Mouse (Mus musculus) right cerebral cortex, adult 18-20 months (tissue): ENCODE measurements around the gene Aff3.

Source experiments
- DNase-seq: peaks from one replicate; pipeline ENCODE4 v3.0.0; 2022; ENCODE audit warnings: mixed read lengths

Gene Aff3

GRCm38 (mm10) chr1:38384457-38385121 lies 280.2 kb downstream of the Aff3 start:
- no peak for DNase-seq

GRCm38 (mm10) chr1:38384010-38384409 lies 280.7 kb downstream of the Aff3 start:
- DNase-seq: no peak

DNA sequence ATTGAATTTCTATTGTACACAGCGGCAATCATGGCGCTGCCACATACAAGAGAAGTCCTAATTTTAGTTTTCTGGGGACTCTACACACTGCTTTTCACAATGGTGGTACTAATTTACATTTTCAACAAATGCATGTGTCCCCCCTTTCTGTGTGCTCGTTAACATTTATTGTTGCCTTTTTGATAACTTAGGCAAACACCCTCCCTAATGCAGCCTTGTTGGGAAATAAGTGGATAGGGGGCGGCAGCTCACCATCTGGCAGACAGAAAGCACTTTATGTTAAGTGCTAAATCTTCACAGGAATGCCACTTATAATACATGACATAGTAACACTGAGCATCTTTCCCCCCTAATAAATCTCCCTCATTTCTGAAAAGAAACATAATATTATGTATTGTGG lies 282.1 kb downstream of the Aff3 start:
- no peak for DNase-seq

DNA sequence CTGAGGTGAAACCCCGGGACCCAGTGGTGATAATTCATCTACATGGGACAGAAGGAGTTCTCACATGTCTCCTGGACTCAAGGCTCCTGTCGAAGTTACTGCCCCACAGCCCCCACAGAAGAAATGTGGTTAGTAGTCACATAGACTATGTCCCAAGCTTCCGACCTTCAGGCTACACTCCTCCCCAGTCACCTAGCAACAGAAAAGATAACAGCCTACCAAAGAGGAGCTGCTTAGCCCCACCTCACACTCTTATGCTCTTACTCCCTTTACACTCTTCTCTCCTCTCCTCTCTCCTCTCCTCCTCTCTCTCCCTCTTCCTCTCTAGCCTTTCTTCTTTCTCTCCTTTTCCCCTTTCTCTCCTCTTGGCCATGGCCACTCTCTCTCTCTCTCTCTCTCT lies 286.8 kb downstream of the Aff3 start:
- DNase-seq: no peak

GRCm38 (mm10) chr1:38369166-38369565 lies 295.6 kb downstream of the Aff3 start:
- peak; percentile 59 for DNase-seq

GRCm38 (mm10) chr1:38368081-38368689 lies 296.6 kb downstream of the Aff3 start:
- no peak for DNase-seq

DNA sequence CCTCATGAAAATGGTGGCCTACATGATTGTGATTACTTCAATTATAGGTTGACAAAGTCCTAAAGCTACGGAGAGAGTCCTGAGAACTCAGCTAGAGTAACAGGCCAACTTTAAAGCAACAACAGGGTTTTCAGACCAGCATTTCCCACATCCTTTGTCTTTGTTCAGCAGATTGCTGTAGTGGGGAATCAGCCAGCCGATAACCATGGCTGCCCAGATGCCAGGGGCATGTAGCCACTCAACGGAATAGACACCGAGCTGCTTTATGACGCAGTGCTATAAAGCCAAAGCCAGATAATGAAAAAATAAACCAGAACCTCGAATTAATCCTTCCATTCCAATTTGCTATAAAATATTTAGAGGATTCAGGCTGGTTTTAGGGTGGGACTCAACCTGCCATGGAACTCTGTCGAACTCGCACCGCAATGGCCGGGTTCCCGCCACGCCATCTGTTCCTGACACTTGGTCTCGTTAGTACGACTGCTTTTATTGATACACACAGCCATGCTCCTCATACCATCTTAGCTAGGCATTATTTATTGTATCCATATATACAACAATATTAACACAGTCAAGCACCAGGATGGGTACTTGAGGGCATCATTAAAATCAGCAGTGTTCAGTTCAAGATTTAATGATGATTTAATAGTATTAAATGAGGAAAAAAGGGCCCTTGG lies 297.2 kb downstream of the Aff3 start:
- DNase-seq: no peak

- no peak for DNase-seq
These were observed 300.9 kb downstream of the Aff3 start for GRCm38 (mm10) chr1:38363856-38364255.

DNA sequence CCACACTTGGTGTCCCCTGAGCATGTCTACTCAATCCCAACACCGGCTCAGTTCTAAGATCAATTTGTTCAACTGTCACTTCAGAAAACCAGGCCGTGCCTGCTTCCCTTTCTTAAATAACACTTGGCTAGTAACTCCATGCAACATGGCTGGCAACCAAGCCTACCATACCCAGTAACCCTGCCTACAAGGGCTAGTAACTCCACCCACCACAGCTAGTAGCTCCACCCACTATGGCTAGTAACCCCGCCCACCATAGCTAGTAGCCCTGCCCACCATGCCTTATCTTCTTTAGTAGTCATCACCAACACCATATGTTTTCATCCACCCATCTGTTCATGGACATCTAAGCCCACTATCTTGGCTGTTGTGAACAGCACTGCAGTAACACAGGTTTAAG lies 302.5 kb downstream of the Aff3 start:
- no peak for DNase-seq

GRCm38 (mm10) chr1:38358797-38359349 lies 305.9 kb downstream of the Aff3 start:
- peak; percentile 66 for DNase-seq

GRCm38 (mm10) chr1:38357933-38358796 lies 306.6 kb downstream of the Aff3 start:
- no peak for DNase-seq

DNA sequence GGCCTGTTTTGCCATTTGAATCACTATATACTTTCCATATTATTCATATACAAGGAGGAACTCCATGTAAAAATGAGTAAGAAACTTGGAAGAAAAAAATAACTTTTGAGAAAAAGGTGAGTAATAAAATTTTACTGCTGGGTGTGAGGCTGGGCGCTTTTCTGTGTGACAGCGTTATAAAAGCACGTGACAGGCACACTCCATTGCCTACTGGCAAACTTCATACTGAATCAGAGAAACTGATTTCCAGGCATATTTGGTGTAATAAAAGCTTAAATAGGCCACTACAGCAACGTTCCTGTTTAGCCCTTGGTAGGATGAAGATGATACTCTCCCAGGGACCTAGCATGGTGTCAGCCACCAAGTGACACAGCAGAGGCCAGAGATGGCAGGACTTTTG lies 310.2 kb downstream of the Aff3 start:
- no peak for DNase-seq

DNA sequence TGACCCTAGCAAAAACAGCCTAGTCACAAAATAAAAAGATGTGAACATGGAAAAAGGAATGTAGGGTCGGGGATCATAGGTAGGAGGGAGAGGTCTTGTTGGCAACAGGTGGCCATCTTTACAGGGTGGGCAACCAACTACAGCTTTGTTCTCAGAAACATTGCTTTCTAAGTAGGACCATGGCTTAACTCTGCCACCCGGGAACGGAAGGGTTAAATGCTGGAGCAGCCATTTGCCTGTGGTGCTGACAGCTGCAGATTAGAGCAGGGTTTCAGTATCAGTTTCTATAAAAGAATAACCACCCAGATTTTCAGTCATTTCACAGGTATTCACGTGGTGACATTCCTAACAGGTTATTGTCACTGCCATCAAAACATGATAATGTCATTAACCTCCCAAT lies 317.4 kb downstream of the Aff3 start:
- DNase-seq: no peak

DNA sequence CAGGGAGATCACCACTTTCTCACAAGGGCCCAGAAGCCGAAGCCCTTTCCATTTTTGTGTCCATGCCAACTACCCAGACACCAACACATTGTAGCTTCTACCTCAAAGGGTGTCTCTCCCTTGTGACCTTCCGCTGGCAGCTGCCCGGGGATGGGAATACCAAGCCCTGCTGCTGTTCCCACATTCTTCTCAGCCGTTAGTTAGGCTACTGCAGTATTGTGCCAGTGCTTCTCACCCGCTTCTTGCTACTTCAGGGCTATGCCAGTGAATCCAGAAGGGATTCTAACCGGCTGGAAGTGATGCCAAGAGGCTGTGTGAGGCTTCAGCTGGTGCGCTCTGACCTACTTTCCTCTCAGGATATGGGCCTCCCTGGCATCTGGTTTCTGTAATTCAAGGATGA lies 330.5 kb downstream of the Aff3 start:
- peak; percentile 79 for DNase-seq

GRCm38 (mm10) chr1:38332919-38333318 lies 331.8 kb downstream of the Aff3 start:
- peak; percentile 30 for DNase-seq

- peak; percentile 19 for DNase-seq
These were observed 340.5 kb downstream of the Aff3 start for GRCm38 (mm10) chr1:38324206-38324605.

DNA sequence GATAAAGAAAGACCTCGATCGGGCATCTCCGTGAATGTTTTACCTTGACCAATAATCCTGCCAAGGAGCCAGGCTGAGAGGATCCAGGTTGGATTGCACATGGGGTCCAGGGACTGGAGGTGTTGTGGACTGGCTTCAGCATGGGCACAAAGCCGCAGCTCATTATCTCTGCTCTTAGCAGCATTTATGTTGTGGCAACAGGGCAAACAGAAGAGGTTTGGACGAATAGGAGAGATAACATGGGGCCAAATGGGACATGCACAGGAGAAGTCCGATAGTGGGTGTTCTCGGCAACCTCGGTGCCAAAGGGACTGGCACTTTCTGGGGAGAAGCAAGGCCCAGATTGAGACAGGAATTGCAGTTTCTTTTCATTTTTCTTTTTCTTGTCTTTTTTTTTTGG lies 342.9 kb downstream of the Aff3 start:
- DNase-seq: no peak

DNA sequence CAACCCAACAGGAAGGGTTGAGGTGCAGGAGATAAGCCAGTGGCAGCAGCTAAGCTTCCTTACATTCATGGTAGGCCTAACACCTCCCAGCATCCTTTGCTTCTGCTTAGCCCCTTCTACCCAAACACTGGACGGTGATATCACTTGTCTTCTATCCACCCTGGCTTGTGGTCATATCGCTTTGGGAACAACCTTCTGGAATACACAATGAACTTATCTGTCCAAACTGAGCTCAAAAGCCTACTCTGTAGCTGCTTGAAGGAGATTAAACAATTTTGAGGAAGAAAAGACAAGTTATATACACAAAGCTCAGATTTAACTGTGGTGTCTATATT lies 343.8 kb downstream of the Aff3 start:
- no peak for DNase-seq

GRCm38 (mm10) chr1:38320126-38320970 lies 344.4 kb downstream of the Aff3 start:
- DNase-seq: no peak

DNA sequence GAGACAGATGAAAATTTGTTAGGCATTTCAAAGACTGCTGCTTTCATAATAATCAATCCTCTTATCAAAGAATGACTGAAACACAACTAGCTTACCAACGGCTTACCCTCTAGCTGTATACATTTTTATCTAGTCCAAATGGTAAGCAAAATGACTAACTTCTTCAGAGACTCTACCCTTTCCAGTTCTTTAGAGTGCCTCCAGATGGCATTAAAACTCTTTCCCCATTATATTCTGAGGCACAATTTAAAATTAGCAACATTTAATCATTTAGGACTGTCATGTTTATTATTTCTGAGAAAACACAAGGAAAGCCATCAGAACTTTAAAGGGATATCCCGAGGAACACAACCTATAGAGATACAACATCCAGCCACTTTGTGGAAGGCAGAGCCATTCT lies 346.1 kb downstream of the Aff3 start:
- no peak for DNase-seq

DNA sequence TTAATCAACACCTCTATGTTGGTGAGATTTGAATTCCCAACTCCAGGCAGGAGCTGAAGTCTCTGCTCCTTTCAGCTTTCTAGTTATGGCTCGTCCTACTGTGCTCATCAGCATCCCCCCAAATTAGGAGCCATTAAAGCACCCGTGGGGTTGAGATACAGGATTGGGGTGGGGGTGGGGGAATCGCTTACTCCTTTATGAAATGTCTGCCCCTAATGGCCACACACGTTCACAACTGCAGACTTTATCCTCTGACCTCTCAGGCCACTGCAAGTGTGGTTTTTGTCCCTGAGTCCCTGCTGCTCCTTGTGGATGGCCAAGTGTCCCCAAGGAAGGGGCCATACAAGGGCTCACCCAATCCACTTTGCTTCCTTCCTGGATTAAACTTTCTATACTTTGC lies 348.8 kb downstream of the Aff3 start:
- no peak for DNase-seq

- DNase-seq: no peak
These were observed 354.3 kb downstream of the Aff3 start for GRCm38 (mm10) chr1:38310496-38310895.
